Mouse (Mus musculus) megakaryocyte, adult 5-6 weeks (primary cell): ENCODE measurements around the gene Rab21. TPM values are rescaled to one million over a fixed set of nuclear protein-coding genes. Genes with fewer than 3 reads are reported as not detected.

Experiments
- ATAC-seq: 2 replicates; pipeline ENCODE4 v1.8.0; 2016; ENCODE audit warnings: mild to moderate bottlenecking, inconsistent platforms; ENCODE audit not compliant: poor library complexity, severe bottlenecking
- total RNA-seq, 2 experiments: library from RNA; stranded (forward) in 1 of 2; stranded (reverse) in 1 of 2; fragments of 153-499, 151-499 nt in 1 of 2; fragments of 221-1000, 200-1000 nt in 1 of 2; gene quantifications; 2 replicates each; pipeline versions ENCODE4 v1.2.3 to v1.2.4; 2015 to 2017

Gene Rab21
- total RNA-seq, 2 experiments from 2014 or later = 49.3 to 97.4 TPM

DNA sequence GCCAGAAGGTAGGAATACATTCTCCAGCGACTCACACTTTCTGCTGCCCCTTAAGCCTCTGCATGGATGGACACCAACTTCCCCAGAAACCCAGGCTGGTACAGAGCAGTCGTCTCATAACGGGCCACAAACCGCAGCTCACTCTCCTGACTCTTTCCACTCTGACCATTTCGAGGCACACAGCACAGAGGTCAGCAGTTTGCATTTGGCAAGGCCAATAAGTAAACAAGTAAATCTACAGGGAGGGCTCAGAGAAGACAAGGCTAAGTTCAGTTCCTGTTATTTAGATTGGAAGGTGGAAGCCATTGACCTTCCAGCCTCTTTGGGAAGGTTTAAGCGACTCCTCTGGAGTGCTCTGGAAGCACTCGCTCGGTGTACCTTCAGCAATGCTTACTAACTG, 26.5 kb downstream of the Rab21 start:
- ATAC-seq = no peak

DNA sequence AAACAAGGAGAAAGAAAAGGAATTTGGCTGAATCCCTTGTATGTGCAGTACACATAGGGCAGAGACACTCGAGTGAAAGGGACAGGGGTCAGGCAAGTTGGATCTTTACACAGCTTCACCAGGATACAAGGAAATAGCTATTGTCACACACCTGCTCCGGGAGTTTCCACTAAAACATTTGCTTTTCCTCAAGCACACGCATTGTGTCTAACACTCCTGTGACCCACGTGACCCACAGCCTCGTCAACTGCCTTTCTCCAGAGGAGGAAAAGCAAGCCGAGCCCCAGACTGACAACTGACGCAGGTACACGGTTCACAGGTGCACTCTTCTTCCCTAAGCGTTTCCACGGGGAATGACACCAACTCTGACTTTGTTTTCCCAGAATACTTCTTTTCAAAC, 31.2 kb downstream of the Rab21 start:
- ATAC-seq = no peak

DNA sequence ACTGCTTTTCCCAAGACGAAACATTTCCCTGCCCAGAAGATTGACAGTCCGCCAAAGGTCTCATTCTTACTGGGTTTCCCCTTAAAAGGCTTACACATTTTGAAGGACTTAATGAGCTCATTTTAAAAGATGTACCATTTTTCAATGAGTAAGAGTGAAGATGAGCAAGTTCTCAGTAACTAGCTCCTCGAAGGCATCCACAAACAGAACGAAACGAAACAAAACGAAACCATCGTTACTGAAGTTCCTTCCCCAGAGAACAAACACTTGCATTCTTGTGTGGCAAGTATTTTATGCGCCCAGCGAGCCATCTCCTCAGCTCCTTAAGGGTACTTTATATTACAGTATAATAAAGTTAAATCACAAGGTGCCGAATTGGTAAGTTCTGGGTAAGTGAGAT, 34.0 kb downstream of the Rab21 start:
- ATAC-seq = no peak

DNA sequence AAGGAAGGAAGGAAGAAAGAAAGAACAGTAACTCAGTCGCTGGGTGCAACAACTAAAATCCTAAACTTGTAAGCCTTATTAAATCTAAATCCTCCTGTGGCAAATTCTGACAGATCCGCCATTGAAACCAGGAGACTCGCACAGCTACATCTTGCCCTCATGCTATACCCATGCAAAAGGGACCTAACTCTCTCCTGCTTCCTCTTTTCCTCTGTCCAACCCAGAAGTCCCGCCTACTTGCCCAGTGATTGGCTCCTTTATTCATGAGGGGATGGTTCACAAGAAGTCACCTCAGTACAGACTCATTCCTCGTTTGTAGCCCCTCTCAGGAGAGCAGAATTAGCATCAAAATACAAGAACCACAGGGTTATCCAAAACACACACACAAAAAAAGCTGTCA, 43.7 kb downstream of the Rab21 start:
- no peak for ATAC-seq

DNA sequence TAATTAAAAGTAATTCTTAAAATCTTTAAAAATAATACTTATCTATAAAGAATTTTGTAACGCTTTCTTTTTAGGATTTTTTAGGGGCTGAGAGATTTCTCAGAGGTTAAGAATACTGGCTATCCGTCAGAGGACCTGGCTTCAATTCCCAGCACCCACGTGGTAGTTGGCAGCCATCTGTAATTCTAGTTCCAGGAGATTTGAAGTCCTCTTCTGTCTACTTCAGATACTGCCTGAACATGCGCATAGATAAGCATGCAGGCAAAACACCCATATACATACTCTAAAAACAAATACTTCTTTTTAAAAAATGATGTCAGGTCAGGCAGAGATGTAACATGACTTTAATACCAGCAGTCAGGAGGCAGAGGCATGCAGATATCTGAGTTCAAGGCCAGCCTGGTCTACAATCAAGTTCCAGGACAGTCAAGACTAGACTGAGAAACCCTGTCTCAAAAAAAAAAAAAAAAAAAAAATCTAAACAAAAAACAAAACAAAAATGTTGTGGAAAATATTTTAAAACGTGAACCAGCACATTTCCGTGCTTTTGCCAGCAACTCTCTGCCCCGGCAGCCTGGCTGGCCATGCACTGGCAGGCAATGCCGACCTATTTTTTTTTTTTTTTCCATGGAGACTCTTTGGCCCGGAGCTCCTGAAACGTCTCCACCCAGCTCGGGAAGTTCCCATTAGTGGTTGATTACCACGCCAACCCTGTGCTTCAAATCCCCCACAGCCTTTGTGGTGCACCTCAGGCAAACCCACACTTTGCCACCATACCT, 44.6 kb downstream of the Rab21 start:
- ATAC-seq = no peak

DNA sequence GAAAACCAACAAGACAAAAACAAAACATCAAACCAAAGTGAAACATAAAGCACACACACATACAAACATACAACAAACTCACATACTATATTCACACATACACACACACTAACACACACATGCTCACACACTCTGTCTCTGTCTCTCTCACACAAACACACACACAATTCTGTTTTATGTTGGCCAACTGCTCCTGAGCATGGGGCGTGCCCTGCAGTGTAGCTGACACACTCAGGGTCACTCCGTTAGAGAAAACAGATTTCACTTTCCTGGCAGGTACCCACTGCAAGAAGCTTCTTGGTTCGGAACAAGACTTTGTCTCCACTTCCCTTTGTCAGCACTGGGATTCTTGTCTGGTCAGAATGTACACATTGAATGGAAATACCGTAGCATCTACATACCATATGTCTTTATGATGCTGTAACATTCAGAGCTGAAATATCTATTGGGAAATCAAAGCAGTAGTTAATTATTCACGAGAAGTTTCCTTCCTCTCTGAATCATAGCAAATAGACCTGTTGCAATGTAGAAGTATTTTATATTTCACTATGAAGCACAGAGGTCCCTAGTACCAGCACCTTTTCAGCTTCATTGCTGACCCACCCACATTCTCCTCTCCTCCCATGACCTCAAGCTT, 52.4 kb downstream of the Rab21 start:
- peak; percentile 56 for ATAC-seq

DNA sequence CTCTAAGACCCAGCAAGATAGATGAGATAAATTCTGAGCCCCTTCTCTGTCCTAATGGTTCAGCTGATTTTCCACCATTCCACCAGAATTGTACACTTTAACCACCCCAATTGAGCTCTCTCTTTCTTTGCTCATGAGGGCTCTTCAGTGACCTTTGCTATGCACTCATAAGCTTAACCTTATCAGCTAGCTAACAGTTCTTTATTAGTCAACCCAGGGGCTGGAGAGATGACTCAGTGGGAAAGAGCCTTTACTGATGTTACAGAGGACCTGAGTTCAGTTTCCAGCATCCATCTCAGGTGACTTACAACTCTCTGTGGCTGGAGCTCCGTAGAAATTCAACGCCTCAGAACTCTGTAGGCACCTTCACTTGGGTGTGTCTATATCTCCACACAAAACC, 53.1 kb downstream of the Rab21 start:
- no peak for ATAC-seq

DNA sequence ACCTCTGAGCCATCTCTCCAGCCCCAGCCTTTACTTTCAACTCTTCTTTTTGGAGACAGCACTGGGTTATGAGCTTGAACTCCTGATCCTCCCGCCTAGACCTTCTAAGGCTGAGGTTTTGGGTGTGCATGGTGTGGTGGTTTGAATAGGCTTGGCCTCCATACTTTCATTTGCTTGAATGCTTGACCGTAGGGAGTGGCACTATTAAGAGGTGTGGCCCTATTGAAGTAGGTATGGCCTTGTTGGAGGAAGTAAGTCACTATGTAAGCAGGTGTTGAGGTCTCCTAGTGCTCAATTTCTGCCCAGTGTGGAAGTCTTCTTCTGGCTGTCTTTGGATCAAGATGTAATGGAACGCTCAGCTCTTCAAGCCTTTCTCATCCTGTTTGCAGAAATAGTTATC, 54.0 kb downstream of the Rab21 start:
- ATAC-seq = no peak

DNA sequence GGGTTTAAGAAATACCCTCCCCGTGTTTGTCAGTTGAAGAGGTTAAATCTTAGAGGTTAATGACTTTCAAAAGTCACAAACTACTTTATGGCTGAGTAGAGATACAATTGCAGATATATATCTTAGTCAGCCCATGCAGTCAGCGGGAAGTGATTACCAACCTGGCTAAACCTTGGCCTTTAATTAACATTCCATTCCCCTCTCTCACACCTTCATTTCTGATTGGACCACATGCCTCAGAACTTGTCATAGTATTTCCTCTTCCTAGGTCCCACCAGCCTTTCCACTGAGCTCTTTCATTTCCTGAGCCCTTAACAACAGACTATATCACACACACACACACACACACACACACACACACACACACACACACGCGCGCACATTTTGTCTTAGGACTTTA, 59.2 kb downstream of the Rab21 start:
- ATAC-seq = no peak

DNA sequence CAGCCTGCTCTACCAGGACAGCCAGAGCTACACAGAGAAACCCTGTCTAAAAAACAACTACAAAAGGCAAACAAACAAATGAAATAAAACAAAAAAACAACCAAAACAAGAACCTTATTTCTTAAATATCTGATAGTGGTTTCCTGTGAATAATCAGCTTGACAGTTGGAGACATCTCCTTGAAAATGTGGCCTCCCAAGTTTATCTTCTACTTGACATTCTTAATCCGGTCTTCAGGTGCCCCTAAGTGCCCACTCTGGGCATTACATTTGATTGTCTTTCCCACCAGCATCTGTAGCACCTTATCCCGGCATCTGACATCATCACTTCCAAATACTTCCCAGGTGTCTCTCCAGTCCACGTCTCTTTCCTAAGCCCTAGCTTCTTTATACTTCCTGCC, 61.9 kb downstream of the Rab21 start:
- no peak for ATAC-seq

DNA sequence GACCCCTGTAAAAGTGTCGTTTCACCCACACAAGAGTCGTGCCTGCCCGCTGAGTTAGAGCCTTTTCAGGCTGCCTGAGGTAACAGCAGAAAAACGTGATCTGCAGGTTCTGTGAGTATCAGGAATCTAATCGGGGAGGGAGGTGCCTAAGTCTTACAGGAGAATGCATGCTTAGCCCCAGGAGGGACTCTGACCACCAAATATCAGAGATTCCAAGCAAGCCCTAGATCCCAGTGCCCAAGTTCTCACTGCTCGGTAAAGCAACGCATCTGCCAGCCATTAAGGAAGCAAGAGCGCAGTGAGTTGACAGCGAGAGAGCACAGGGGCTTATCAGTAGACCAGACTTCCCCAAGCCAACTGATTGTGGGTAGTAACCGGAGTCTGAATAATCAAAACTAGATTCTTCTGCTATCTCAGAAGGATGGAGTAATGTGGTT, 63.1 kb downstream of the Rab21 start:
- ATAC-seq = peak; percentile 31

DNA sequence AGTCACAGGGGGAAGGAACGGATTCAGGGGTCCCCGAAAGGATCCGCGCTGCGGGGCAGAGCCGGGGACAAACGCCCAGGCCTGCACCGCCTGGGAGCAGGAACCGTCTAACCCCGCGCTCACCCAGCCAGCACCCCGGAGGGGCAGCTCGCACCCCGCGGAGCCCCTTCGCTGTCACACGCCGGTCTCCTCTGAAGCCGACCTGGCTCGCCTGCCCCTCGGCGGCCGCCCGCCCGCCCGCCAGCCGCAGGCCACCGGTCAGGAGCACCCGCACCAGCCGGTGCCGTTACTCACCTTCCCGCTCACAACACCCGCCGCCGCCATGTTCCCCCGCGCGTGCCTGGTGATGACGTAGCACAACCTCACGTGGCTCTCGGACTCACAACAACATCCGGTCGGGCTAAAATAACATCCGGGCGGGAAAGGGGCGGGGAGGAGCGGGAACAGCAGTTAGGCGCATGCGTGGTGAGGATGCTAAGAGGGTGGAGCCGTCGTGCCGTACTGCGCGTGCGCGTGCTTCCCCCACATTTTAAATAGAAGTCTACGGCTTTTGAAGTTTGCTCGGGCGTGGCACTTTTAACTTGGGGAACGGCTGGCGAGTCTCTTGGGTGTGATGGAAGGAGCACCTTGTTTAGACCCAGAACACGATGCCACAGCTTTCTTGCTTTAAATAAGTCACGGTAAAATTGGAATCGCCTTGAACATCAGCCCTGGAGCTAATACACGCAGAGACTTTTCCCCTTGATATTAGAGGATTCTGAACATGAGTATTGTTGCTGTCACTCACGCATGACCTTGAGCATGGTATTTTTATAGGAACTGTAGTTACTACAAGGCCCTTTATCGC, 64.1 kb downstream of the Rab21 start, which contains the start of gene Tbc1d15:
Gene Tbc1d15 (minus strand): TSS at position 380 of the 847 bp plus-strand sequence.
- ATAC-seq = peak; percentile 77

DNA sequence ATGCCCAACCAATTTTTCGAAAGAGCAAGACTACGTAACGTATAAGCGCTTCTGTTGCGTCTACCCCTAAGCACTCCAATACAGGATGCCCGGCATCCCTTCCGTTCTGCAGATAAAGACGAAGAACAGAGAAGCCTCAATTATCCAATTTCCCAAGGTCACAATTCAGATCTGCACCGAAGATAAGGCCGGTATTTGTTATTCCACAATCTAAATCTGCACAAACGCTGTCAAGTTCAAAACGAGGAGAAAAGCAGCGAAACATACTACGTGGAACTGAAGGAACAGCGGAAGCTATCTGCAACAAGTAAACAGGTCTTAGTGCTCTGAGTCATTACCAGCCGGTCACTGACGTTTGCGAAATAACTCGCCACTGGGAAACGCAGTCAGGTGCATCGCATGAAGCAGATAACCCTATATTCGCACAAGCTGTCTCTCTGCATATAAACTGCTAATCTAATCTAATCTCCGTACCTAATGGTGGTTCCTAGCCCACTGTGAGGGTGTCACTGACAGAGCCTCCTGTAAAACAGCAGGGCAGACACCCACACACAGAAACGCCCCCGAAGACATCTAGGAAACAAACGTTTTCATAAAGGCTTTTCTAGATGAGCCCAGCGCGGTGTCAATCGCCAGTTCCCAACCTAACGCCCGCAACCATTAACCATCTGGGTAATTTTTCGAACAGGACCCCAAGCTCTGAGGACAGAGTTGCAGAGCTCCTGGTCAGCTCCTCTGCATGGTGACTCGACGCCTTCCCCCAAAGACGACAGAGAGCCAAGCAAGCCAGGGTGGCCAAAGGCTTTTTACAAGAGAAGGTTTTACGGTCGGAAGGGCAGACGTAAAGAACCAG, 64.9 kb downstream of the Rab21 start:
- peak; percentile 56 for ATAC-seq

DNA sequence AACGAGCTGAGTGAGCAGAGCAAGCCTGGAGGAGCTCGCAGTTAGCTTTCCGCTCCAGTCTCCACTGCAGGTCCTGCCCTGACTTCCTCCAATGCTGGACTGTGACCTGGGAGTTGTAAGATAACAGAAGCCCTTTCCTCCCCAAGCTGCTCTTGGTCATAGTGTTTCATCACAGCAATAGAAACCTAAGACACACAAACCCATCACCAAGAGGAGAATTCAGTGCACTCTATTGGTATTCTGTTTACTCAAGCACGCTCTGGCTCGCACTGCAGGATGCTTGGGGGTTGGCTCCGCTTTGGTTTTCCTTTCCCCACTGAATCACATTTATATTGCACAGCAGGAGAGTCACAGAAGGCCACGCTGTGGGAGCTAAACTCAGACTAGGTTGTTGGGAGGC, 67.4 kb downstream of the Rab21 start:
- ATAC-seq = no peak

DNA sequence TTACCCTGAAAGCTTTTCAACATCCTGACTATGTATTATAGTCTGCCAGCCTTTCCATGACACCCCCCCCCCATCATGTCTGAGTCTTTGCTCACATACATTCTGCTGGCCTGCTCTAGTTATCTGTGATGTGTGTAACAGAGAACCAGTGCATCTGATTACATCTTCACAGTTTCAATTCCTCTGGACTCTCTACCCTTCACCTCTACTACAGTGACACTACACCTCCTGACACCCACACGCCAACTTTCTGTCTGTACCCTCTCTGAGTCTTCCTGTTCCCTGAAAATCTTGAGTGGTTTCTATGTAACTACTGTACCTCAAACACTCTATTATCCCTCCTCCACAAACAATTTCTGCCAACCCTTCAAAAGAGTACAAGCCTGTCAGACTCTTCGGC, 69.9 kb downstream of the Rab21 start:
- peak; percentile 22; the same call in 1 of the 2 replicates for ATAC-seq

DNA sequence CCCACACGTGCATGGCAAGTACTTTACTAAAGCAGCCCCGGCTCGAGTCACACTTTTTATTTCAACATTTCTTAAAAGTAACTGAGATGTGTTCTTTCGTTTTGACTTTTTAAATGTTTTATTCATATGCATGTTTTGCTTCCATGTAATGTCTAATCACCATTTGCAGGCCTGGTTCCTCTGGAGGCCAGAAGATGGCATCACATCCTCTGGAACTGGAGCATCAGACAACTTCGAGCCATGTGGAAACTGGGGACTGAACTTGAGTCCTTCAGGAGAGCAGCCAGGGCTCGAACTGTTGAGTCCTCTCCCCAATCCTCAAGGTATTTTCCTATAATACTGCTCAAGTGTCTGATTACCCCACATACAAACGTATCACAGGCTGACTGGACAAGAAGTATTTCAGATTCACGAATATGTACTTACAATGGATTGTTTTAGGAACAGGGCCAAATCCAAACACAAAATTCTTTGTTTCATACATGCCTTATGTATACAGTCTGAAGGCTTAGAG, 74.3 kb downstream of the Rab21 start:
- no peak for ATAC-seq

DNA sequence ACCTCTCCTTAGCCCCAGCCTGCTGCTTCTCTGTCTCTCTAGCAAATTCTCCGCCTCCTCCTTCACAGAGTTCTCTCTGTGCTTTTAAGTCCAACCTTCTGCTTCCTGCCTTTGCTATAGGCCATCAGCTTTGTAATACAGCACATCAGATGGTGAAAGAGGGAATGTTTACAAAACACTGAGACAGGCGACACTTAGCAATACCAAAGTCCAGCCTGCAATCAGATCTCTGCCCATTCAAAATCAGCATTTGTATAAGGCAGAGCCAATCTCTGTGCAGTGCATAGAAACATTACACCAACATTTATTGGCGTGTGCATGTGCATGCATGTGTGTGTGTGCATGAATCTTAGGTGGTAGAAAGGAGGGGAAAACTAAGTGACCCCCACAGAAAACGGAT, 77.5 kb downstream of the Rab21 start:
- ATAC-seq = no peak
